Mouse (Mus musculus) spleen, embryonic (tissue): ENCODE data around the gene Tdrd9.
"Not testable (repeated sequence)": the region's sequence is repeated elsewhere in the genome, so short reads cannot be mapped to it uniquely, and the experiment has no call there.

ENCODE experiments used
- CTCF ChIA-PET: fragments of 350-600 bp; sonication (Branson Sonifier 250); formaldehyde crosslinking; loops from one replicate; lab custom pipeline; 2022; lab: Charles Lee

The Tdrd9 gene

DNA sequence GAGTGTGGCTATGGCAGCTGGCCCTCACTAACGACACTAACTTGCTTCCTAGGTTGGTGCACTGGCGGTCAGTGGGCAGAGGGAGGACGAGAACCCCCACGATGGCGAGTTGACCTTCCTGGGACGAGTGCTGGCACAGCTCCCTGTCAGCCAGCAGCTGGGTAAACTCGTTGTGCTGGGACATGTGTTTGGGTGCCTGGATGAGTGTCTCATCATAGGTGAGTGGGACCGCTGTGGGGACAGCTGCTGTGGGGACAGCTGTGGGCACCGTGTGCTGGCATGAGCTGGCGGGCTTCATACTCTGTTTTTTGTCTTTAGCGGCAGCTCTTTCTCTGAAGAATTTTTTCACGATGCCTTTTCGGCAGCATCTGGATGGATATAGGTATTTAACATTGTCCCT is 54.1 kb downstream of the Tdrd9 start:
- CTCF ChIA-PET, result no interaction called here

DNA sequence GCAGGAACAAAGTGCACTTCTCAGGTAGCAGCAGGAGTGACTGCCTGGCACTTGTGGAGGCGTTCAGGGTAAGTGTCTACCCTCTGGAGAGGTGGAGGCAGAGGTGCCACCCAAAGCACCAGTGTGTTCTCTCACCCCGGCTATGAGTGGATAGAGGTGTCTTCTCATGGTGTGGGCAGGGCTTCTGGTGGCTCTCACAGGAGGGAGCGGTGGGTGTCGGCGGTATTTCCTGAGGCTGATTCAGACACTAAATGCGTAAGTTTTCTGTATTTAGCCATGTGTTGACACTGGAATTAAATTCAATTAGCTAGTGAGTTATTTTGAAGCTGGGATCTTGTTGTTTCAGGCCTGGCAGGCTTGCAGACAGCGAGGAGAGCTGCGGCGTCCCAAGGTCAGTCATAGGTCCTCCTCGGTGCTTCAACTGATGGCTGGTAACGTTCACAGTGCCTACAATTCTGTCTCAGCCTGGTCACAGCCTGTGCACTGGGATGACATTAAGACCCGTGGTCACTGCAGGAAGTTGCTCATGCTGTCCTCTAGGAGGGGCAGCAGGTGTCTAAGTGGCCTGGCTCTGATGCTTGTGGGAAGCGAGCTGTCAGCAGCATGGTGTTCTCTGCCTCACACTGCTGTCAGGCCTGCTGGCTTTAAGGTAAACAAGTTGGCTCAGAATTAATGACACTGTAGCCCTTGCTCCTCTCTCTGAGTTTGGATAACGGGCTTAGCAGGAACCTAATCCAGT is 54.7 kb downstream of the Tdrd9 start:
- CTCF ChIA-PET, result no interaction called here

DNA sequence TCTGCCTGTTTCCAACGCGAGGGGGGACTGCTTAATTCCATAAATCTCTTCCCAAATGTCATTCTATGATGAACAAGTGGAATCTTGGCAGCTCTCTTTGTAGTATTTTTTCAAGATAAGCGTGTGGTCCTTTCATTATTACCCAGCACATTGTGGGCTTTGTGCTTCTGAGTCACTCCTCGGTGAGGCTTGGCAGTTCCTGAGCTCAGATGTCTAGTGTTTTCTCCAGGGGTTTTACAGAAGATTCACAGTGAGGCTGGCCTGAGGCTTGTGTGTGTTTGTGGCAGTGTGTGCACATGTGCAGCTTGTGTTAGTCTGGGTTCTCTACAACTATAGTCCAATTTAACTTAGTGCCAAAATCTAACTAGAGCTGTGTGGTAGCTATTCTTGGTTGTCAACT is 56.0 kb downstream of the Tdrd9 start:
- CTCF ChIA-PET, result no interaction called here

DNA sequence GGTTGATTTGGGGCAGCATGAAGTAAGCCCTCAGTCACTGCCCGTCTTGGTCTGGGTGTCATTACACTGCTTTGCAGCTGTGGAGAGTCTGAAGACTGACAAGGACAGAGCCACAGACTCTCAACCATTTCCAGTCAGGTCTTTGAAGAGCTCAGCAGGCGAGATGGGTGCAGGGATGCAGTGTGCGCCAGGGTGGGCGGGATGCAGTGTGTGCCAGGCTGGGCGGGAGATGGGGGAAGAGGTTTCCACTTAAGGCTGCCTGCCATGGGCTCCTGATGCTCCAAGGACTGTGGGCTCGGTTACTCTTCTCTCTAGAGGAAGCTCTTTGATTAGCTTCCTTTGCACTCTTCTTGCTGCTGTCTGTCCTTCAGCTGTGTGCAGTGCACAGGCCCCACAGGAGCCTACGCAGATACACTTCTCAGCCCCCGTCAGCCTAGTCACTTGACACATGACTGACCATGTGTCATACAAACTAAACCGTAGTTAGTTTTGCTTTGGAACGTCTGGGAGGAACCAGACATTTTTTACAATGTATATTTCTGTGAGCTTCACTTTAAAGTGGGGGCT is 62.1 kb downstream of the Tdrd9 start:
- CTCF ChIA-PET, result no interaction called here

DNA sequence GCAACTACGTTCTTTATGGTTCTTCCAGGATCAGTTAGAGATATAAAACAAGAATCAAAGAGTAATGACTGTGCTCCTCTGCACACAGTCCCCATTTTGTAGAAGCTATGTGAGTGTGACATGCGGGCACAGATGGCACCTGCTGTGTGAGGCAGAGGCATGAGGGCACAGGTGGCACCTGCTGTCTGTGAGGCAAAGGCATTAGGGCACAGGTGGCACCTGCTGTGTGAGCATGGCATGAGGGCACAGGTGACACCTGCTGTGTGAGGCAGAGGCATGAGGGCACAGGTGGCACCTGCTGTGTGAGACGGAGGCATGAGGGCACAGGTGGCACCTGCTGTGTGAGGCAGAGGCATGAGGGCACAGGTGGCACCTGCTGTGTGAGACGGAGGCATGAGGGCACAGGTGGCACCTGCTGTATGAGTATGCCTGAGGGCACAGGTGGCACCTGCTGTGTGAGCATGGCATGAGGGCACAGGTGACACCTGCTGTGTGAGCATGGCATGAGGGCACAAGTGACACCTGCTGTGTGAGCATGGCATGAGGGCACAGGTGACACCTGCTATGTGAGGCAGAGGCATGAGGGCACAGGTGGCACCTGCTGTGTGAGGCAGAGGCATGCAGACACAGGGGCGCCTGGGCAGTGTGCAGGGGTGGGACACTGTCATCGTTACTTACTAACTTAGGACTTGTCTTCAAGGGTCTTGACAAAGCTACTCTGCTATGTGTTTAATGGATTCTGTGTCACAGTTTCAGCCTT is 64.2 kb downstream of the Tdrd9 start:
- CTCF ChIA-PET, result not testable (repeated sequence)

DNA sequence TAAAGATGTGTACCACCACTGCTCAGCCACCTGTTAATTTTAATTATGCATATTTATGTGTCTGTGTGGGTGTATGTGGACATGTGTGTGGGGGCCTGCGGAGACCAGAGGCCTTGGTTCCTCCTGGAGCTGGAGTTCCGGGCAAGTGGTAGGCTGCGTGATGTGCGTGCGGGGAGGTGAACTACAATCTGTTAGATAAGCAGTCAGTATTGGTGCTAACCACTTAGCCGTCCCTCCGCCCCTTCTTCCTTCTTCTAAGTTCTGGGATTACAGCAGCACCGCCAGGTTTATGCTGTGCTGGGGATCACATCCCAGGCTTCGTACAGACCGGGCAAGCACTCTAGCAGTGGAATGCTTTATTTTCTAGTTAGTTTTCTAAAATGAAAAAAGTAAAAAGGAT is 67.1 kb downstream of the Tdrd9 start:
- CTCF ChIA-PET, result interaction anchor here (0.6 kb wide), 1 partner anchor 10 kb away, joined by 3 read pairs; no protein-coding TSS in a partner anchor

DNA sequence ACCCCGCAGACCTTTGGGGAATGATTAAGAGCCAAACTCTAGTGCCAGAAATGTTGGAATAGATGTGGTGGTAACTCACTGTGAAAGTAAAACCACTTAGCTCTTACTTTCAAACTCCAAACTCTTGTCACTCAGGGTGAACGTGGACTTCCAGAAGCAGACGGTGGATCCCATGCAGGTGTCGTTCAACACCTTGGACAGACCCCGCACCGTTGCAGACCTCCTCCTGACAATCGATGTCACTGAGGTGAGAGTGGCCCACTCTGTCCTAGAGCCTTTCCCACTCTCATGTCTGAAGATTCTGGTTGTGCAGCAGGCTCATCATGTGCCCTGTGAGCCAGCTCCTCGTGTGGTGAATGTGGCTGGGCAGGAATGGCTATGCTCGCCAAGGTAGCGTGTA is 67.8 kb downstream of the Tdrd9 start:
- CTCF ChIA-PET, result no interaction called here

DNA sequence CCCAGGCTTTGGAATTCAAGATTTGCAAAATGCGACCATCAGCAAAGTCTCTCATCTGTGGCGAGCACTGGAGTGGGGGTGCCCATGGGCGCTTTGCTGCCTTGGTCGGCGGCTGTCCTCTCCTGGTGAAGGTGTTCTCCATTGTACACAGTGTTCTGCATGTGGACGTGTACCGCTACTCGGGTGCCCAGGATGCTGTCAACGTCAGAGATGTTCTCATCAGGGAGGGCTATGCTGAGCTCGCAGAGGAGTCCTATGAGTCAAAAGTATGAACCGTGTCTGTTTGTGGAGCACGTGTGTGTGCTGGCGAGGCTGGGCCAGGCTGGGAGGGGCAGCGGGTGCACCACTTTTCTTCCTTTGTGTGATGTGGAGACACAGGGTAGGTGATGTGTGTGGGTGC is 71.3 kb downstream of the Tdrd9 start:
- CTCF ChIA-PET, result no interaction called here

DNA sequence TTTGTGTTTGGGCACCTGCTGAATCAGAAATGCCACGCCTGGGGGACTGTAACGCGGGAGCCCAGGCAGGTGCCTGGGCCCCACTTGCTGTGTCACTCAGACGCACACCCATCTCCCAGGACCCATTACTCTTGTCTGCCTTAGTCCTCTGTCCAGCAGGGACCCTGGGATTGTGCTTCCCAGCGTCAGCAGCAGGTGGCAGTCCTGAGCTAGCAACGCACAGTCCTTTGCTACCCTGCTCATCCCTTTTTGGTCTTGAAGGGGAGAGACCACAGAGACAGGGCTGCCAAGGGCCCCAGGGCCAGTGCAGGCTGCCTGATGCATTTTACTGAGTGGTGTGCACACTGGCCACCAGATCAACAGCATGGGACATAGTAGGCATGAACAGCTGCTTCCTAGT is 106.3 kb downstream of the Tdrd9 start:
- CTCF ChIA-PET, result no interaction called here

DNA sequence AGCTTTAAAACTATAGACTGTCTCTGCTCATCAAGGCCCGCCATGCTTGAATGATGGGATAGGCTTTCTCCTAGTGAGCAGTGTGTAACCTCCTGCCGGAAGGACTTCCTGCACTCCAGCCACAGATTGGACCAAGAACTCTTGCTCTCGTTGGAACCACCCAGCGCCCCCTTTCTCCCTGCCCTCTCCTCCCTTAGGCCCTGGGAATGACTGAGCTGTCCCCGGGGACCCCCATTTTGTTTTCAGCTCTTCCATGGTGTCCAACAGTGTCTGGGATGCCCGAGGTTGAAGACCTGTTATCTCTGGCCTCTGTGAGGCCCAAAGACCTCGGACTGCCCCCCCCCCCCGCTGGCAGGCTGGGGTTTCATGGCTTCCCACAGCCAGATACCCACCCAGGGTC is 108.6 kb downstream of the Tdrd9 start:
- CTCF ChIA-PET, result no interaction called here

DNA sequence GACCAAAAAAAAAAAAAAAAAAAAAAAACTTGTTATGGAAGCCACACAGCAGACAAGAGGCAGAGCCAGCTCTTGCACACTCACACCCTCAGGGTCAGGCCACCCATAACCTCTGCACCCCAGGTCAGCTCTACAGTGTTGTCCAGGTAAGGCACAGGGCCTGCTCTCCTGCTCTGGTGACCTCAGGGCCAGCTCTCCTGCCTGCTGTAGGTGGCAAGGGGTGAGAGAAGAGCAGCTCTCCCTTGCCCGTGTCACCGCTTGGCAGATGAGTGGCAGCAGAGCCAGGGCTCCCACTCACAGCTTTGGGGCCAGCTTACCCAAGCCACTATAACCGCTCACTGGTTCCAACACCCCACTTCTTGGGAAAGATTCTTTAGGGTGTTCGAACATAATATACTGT is 109.6 kb downstream of the Tdrd9 start:
- CTCF ChIA-PET, result interaction anchor here (0.7 kb wide), 1 partner anchor 210 kb away, joined by 8 read pairs; no protein-coding TSS in a partner anchor

DNA sequence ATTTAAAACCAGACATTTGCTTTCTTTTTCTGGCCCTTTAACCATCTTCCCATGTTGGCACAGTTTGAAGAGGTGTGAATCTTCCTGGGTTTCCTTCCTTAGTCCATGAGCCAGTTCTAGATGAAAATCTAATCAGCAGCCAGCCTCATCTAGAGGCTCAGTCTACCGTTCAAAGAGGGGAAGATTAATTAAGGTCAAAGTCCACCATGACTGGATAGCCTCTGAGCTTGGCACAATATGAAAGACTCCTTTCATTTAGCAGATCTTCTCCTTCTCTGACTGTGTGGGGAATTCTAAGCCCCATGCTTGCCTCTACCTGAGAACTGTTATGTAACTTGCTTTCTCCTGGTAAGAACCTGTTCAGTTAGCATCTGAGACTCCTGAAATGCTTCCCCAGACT is 110.9 kb downstream of the Tdrd9 start:
- CTCF ChIA-PET, result no interaction called here

DNA sequence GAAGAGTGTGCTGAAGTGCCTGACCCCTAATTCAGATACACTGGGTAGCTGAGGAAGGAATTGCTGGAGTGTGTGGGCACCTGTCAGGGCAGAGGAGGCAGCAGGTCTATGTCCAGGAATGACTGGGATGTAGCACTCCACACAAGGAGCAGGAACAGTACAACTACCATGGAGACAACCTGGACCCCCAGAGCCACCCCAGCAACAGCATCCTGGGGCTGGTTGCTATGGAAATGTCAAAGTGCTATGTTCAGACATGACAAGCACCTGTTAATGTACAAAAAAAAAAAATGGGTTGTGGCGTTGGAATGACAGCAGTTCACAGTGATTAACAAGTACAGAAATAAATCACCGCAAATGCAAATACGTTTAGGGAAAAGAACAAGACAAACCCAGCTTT is 114.9 kb downstream of the Tdrd9 start:
- CTCF ChIA-PET, result no interaction called here

DNA sequence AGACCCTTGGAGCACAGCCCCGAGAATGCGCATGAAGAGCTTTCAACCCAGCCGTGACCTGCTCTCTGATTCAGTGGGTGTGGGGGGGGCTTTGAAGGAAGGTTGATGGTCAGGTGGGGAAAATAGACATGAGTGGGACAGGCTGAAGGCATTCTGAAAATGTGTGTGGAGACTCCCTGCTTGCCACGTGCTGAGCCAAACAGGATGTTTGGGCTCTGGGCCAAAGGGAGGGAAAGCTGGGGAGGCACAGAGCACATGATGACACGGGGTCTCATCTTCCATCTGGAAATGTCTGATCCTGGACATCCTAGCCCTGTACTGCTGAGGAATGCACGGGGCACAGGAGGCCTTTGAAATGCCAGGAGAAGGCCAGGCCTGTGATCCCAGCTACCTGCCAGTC is 115.4 kb downstream of the Tdrd9 start:
- CTCF ChIA-PET, result no interaction called here

DNA sequence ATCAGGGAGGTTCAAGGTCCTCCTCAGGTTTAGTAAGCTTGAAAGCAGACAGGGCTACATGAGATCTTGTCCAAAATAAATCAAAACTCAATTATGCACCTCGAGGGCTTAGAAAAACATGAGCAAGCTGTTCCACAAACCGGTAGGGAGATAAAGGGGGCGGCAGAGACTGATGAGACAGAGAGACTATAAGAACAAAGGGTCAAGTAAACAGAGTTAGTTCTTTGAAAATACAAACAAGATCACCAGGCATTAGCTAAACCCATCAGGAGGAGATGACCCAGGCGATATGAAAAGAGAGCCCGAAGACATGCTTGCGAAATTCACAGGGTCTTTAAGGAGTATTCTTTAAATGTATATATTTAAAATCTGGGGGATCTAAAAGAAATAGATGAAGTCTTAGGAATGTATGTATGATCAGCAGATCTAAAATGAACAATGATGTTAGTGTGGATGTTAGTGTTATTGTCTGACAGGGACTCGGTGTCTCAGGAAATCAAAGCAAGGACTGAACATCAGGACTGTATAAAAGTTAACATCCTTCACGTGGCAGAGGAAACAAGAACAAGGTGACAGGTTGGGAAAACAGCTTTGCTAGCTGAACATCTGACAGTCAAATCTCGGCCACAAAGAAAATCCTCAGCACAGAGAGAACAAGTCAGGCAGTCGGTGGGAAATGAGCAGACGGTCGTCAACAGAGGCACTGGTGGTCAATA is 117.4 kb downstream of the Tdrd9 start:
- CTCF ChIA-PET, result no interaction called here

DNA sequence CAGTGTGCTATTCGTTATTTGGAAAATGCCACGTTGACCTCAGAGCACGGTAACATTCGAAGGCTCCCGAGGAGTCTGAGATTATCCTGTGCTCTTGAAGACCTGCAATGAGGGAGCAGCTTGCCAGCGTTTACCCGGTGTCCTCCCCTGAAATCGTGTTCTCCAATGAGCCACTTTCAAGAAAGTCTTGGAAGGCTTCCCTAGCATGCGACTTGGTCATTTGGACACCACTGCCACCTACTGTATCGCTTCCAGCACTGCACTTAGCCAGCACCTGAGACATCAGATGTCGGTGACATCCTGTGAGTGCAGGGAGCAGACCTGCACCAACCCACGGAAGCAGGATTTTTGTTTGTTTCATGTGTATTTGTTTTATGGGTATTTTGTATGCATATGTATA is 119.7 kb downstream of the Tdrd9 start:
- CTCF ChIA-PET, result no interaction called here

DNA sequence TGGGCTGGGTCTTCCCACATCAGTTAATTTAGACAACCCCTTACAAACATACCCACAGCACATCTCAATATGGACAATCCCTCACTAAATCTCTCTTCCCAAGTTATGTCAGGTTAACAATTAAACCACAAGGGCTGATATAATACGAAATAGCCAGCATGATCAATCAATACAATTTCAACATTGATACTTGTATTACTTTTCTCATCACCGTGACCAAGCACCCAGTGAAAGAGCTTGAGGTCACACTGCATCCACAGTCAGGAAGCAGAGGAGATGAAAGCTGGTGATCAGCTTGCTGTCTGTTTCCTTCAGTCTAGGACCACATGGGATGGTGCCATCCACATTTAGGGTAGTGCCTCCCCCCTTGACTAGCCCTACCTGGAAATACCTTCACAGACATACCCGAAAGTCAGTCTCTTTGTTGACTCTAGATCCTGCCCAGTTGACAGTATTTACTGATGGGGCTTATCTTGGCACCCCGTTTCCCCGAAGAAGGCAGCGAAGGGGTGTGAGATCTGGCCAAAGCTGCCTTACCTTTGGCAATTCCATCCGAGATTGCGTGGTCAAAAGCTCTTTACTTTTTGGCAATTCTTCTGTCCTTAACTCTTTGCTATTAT is 123.0 kb downstream of the Tdrd9 start:
- CTCF ChIA-PET, result no interaction called here

DNA sequence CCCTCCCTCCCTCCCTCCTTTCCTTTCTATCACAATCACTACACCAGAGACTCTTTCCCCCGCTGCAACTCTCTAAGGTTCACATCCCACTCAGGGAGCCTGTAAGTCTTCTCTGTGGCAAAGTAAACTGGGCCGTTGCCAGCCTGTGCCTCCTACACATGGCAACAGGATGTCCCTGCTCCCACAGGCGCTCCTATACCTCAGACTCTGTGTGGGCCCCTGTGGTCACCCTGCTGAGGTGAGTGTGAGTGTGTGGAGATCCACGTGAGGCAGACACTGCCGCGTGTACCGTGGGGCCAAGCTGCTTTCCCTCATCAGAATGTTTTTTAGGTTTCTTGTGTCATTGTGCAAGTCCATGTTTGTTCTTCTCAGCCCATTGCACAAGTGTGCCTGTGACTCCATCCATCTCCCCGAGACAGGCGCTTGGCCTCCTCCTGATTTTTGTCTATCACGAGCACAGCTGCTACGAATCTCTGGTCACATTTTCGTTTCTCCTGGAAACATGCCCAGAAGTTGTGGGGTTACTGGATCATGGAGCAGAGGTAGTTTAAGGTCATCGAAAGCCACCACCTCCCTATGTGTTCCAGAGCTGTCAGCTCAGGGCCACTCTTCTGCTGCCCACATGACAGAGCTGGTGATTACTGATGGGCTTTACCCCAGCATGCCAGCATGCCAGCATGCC is 124.8 kb downstream of the Tdrd9 start:
- CTCF ChIA-PET, result no interaction called here

DNA sequence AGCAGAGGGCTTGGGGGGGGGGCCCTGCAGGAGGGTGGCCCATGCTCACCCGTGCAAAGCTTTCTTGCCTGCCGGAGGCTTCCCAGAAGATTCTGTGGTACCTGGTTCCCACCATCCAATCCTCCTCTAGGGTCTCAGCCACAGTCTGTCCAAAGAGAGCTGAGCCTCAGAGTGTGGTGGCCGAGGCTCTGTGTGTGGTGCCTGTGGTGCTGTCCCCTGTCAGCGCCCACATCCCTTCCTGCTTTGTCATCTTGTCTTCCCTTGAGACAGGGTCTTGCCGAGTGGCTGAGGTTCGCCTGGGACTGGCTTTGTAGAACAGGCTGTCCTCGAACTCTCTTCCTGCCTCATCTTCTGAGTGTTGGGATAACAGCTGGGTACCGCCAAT is 125.4 kb downstream of the Tdrd9 start:
- CTCF ChIA-PET, result no interaction called here

DNA sequence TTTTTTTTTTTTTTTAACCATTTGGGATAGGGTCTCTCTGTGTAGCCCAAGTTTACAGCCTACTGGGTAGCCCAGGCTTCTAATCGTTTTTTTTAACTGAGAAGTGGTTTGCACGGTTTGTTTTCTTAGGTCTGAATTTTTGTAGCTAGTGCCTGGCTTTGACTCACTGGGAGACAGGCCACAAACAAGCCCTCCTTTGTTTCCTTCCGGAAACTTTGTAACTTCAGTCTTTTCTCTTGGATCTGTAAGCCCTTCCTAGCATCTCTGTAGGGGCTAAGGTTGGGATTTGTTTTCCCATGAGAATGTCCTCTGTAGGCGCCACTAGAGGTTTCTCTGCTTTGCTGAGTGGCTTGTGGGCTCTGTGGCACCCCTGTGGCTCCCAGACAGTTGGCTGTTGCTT is 128.7 kb downstream of the Tdrd9 start:
- CTCF ChIA-PET, result interaction anchor here (0.6 kb wide), 1 partner anchor 45 kb away, joined by 10 read pairs; no protein-coding TSS in a partner anchor

DNA sequence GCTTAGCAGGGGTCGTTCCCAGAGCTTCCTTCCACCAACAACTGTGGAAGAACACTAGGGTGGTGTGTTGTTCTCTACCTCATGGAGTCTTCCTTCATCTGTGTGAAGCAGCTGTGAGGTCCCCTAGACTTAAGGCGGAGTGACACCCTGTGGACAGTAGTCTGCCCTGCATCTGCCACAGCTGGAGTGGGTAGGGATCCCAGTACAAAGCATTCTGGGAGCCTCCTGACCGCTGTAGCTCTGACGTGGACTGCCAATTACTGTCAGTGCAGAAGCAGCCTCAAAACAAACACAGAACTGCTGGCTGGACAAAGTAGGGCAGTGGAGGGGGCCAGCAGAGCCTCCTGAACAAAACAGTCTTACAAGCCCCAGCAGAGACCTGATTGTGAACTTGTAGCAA is 129.7 kb downstream of the Tdrd9 start:
- CTCF ChIA-PET, result interaction anchor here (0.5 kb wide), 1 partner anchor 39 kb away, joined by 4 read pairs; no protein-coding TSS in a partner anchor
